Mouse (Mus musculus) kidney, adult 8-10 months (tissue): Measurements from ENCODE around the gene Wdr74.
A peak's percentile ranks its signal among the peaks of the same experiment; 100 is the strongest.

Source experiments
- DNase-seq, 2 experiments: peaks; one replicate each; pipeline ENCODE4 v3.0.0; 2022

Gene Wdr74

GRCm38 (mm10) chr19:8747368-8747767 lies 11.7 kb downstream of the Wdr74 start:
- no peak for DNase-seq

DNA sequence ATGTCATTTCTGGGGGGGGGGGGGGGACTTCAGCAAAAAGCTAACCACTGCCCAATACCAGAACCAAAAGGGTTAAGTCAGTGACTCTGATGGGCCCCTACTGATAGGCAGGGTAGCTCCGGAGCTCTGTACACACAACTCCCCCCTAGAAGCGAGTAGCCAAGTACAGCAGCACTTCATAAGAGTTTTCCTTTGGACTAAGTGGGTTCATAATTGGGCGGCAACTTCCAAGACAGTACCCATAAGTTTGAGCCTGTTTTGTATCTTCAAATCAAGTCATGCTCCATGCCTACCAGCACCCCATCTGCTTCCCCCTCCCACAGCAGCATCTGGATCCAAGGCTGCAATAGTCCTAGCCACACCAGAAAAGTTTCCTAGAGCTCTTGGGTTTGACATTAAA lies 20.0 kb downstream of the Wdr74 start:
- DNase-seq = no peak

- DNase-seq = peak; percentile 88 to 93
Measured at GRCm38 (mm10) chr19:8756635-8757387, 21.2 kb downstream of the Wdr74 start, which contains the start of gene Nxf1. Gene Nxf1 (plus strand): TSS chr19:8757073.

GRCm38 (mm10) chr19:8757471-8757998 lies 21.9 kb downstream of the Wdr74 start:
- DNase-seq = no peak

DNA sequence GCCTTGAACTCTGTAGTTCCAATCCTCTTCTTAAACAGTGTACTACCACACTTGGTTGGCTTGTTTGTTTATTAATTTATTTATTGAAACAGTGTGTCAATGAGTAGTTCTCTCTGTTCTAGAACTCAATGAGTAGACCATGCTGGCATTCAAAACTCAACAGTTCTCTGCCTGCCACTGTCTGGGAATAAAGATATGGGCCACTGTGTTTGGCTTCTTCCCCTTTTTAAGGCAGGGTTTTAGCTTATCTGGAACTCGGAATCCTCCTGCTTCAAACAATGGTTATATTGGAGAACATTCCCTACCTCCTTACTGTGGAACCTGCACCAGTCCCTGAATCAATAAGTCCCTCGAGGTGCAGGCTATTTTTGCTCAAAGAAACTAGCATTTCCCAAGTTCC lies 23.3 kb downstream of the Wdr74 start:
- DNase-seq = no peak

GRCm38 (mm10) chr19:8760757-8761156 lies 25.1 kb downstream of the Wdr74 start:
- no peak for DNase-seq

DNA sequence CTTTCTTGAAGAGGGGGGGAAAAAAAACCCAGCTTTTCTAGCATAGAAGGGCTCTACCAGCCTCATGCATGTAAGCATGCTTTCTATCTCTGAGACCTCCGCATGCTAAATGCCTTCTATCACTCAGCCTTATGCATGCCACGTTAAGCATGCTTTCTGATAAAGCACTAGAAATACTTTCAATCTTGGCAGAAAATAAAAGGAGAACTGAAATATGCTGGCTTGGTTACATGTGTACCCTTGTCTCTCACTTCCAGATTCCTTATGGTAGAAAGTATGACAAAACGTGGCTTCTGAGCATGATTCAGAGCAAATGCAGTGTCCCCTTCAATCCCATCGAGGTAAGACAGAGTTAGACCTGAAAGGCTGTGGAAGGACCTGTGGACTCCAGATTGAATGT lies 27.6 kb downstream of the Wdr74 start:
- DNase-seq = no peak

DNA sequence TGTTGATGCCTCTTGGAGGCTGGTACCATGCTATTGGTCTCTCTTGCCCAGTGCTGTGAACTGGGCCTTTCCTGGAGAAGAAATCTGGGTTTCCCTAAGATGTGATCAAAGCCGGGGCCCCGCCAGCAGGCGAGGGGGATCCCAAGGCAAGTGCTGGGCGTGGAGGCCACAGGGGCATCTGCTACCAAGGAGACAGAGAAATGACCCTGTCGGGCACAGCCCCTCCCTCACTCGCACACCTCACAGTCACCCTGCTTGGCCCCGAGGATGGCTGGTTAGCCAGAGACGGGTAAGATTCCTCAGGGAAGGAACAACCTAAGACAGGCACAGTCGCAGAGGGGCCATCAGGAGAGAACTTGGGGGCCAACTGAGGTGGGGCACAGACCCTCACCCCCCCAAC lies 29.9 kb downstream of the Wdr74 start:
- no peak for DNase-seq

- peak; percentile 71 to 80 for DNase-seq
Measured at GRCm38 (mm10) chr19:8770567-8771270, 35.1 kb downstream of the Wdr74 start, which contains the start of gene Tmem223. Gene Tmem223 (plus strand): TSS chr19:8770996.

DNA sequence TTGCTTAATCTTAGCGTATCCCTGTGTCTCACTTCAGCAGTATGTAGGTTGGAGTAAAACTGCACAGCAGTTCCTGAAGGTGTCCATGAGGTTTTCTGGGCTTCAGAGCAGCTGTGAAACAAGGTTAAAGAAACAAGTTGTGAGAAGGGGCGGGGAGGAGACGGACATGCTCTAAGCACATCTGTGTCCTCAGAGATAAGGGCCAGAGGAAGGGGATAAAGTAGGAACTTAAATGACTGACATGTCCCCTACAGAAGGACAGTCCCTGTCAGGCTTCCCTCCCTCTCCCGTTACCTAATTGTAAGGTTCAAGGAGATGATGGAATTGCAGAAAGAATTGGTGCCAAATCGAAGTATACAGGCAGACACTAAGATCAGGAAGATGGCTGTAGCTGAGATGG lies 37.4 kb downstream of the Wdr74 start:
- DNase-seq = no peak

DNA sequence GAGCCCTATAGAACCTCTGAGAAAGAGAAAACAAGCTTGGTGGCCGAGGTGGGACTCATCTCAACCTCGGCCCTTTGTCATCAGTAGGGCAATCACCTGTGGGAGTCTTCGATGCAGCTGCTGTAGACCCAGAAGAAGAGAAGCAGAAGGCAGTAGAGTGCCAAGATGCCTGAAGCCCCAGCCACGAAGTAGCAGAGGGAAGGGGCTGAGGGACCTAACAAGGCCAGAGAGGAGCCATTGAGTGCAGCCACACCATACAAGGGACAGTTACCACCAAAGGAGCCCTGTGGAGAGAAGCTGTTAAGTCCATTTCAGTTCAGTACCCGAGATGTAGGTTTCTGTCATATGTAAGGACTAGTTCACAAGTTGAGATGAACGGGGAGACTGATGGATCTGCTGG lies 37.8 kb downstream of the Wdr74 start:
- no peak for DNase-seq

GRCm38 (mm10) chr19:8774086-8774835 lies 38.6 kb downstream of the Wdr74 start, which contains the start of gene Tmem179b:
Gene Tmem179b (minus strand): TSS chr19:8774467.
- peak; percentile 92 to 96 for DNase-seq

DNA sequence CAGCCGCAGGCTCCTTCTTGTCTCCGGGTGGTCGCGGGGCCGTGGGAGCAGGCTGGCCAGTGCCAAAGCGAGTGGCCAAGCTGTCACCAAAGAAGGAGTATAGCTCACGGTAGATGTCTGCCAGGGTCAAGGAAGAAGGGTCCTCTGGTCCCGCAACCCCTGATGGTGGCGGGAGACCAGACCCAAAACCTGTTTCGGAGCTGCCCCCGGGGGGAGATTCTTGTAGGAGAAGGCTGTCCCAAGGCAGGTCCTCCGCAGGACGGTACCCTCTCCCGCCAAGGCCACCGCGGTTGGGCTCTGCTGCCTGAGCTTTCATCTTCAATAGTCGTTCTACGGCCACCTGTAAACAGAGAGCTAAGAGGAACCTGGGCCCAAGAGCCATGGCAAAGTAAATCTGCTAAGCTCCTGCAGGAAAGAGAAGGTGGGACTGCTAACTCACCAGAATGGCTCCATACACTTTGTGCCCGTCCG lies 39.4 kb downstream of the Wdr74 start:
- peak; percentile 26 to 27 for DNase-seq

- peak; percentile 97 to 98 for DNase-seq
Measured at GRCm38 (mm10) chr19:8786008-8786781, 50.6 kb downstream of the Wdr74 start, which contains the start of gene Taf6l. Gene Taf6l (minus strand): TSS chr19:8786417.

DNA sequence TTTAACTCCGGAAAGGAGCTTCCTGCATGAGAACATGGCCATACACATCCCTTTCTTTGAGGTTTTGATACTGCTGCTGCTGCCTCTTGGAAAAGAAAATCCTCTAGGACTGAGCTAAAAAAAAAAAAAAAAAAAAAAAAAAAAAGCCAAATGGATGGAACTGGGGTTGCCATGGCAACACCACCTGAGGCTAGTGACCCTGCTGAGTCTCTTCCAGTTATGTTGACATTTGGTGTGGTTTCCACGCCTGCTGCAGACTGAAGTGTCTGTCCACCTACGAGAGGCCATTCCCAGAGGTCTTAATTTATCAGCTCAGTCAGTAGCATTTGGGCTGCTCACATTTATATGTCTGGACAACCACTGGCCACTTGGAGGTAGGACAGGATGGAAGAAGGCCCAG lies 52.9 kb downstream of the Wdr74 start:
- no peak for DNase-seq

GRCm38 (mm10) chr19:8789171-8789570 lies 53.5 kb downstream of the Wdr74 start:
- no peak for DNase-seq

- DNase-seq = no peak
Measured at GRCm38 (mm10) chr19:8790171-8790570, 54.5 kb downstream of the Wdr74 start.
